Mouse (Mus musculus): Measurements from ENCODE around the gene Fam25c. TPM values are rescaled to one million over a fixed set of nuclear protein-coding genes. Genes with fewer than 3 reads are reported as not detected.

The Fam25c gene
- polyA plus RNA-seq (2014; fragmentation: Nextera tagmentation; extraction: Ambion mirVana) = not detected in 2 replicates

- H3K9me3 ChIP-seq (ENCODE audit: control insufficient read depth, low read length) = no peaks in the 10 kb centered on the region
- no peak within 1 kb of the TSS for H3K4me2 ChIP-seq (ENCODE audit: low read depth, severe bottlenecking)
- H3K4me3 ChIP-seq (ENCODE audit: low read depth, low read length) = no peak within 1 kb of the TSS
- H3K9ac ChIP-seq (ENCODE audit: low read length) = no peak within 1 kb of the TSS
- H3K36me3 ChIP-seq (ENCODE audit: control insufficient read depth, insufficient read depth, low read length) = no peaks in the 10 kb centered on the region
- DNase-seq (ENCODE audit: low spot score) (no peak), ATAC-seq (ENCODE audit: insufficient number of reproducible peaks, low FRiP score, low TSS enrichment, low read depth) (no peak)
- no peaks in the 10 kb centered on the region for H3K27me3 ChIP-seq (ENCODE audit: control insufficient read depth, insufficient read depth, low read length)
- no peak within 1 kb of the TSS for H3K27ac ChIP-seq (replicated peaks; ENCODE audit: low read depth, low read length)
- 76% methylated on average over 6 of the region's 6 CpGs for WGBS
- no peaks in the 10 kb centered on the region for H3K4me1 ChIP-seq (ENCODE audit: control insufficient read depth, insufficient read depth, low read length)
Observed at GRCm38 (mm10) chr14:34355301-34355700, at the start of gene Fam25c. Gene Fam25c (minus strand): TSS chr14:34355433.

GRCm38 (mm10) chr14:34403424-34403823 is 48.2 kb upstream of the Fam25c start:
- WGBS = 93% methylated on average over 7 of the region's 7 CpGs
- Histone ChIP-seq H3K4me2 (ENCODE audit: low read depth, severe bottlenecking) (no peak overlapping the region), H3K9me3 (ENCODE audit: control insufficient read depth, low read length) (no peaks in the 10 kb centered on the region; the same call in 1 of the 2 replicates), H3K27ac (replicated peaks; ENCODE audit: low read depth, low read length) (no peak overlapping the region), H3K27me3 (ENCODE audit: control insufficient read depth, insufficient read depth, low read length) (no peaks in the 10 kb centered on the region), H3K4me3 (ENCODE audit: low read depth, low read length) (no peak overlapping the region), H3K9ac (ENCODE audit: low read length) (no peak overlapping the region), H3K4me1 (ENCODE audit: control insufficient read depth, insufficient read depth, low read length) (no peaks in the 10 kb centered on the region), H3K36me3 (ENCODE audit: control insufficient read depth, insufficient read depth, low read length) (peaks cover 2% of the 10 kb centered on the region)
- no peak for ATAC-seq (ENCODE audit: insufficient number of reproducible peaks, low FRiP score, low TSS enrichment, low read depth)
- DNase-seq (ENCODE audit: low spot score) = no peak

GRCm38 (mm10) chr14:34402871-34403270 is 47.6 kb upstream of the Fam25c start:
- H3K27ac ChIP-seq (replicated peaks; ENCODE audit: low read depth, low read length) = no peak overlapping the region
- WGBS = 90% methylated on average over 8 of the region's 8 CpGs
- no peak overlapping the region for H3K4me3 ChIP-seq (ENCODE audit: low read depth, low read length)
- H3K4me2 ChIP-seq (ENCODE audit: low read depth, severe bottlenecking) = no peak overlapping the region
- ATAC-seq (ENCODE audit: insufficient number of reproducible peaks, low FRiP score, low TSS enrichment, low read depth) (no peak), DNase-seq (ENCODE audit: low spot score) (no peak)
- no peaks in the 10 kb centered on the region; the same call in 1 of the 2 replicates for H3K9me3 ChIP-seq (ENCODE audit: control insufficient read depth, low read length)
- no peaks in the 10 kb centered on the region for H3K27me3 ChIP-seq (ENCODE audit: control insufficient read depth, insufficient read depth, low read length)
- H3K36me3 ChIP-seq (ENCODE audit: control insufficient read depth, insufficient read depth, low read length) = peaks cover 2% of the 10 kb centered on the region
- no peaks in the 10 kb centered on the region for H3K4me1 ChIP-seq (ENCODE audit: control insufficient read depth, insufficient read depth, low read length)
- no peak overlapping the region for H3K9ac ChIP-seq (ENCODE audit: low read length)

GRCm38 (mm10) chr14:34401135-34401534 is 45.9 kb upstream of the Fam25c start:
- Histone ChIP-seq H3K27me3 (ENCODE audit: control insufficient read depth, insufficient read depth, low read length) (no peaks in the 10 kb centered on the region), H3K36me3 (ENCODE audit: control insufficient read depth, insufficient read depth, low read length) (peaks cover 2% of the 10 kb centered on the region), H3K27ac (replicated peaks; ENCODE audit: low read depth, low read length) (no peak overlapping the region), H3K4me2 (ENCODE audit: low read depth, severe bottlenecking) (no peak overlapping the region), H3K9ac (ENCODE audit: low read length) (no peak overlapping the region), H3K4me3 (ENCODE audit: low read depth, low read length) (no peak overlapping the region), H3K9me3 (ENCODE audit: control insufficient read depth, low read length) (no peaks in the 10 kb centered on the region; the same call in 1 of the 2 replicates), H3K4me1 (ENCODE audit: control insufficient read depth, insufficient read depth, low read length) (no peaks in the 10 kb centered on the region)
- DNase-seq (ENCODE audit: low spot score) = peak; percentile 83
- WGBS = 55% methylated on average over 6 of the region's 6 CpGs
- ATAC-seq (ENCODE audit: insufficient number of reproducible peaks, low FRiP score, low TSS enrichment, low read depth) = no peak

- no peak for ATAC-seq (ENCODE audit: insufficient number of reproducible peaks, low FRiP score, low TSS enrichment, low read depth)
- Histone ChIP-seq H3K27me3 (ENCODE audit: control insufficient read depth, insufficient read depth, low read length) (no peaks in the 10 kb centered on the region), H3K4me1 (ENCODE audit: control insufficient read depth, insufficient read depth, low read length) (no peaks in the 10 kb centered on the region), H3K4me2 (ENCODE audit: low read depth, severe bottlenecking) (no peak overlapping the region), H3K36me3 (ENCODE audit: control insufficient read depth, insufficient read depth, low read length) (peaks cover 2% of the 10 kb centered on the region), H3K9ac (ENCODE audit: low read length) (no peak overlapping the region), H3K4me3 (ENCODE audit: low read depth, low read length) (no peak overlapping the region), H3K27ac (replicated peaks; ENCODE audit: low read depth, low read length) (no peak overlapping the region), H3K9me3 (ENCODE audit: control insufficient read depth, low read length) (no peaks in the 10 kb centered on the region; the same call in 1 of the 2 replicates)
- 96% methylated on average over 3 of the region's 3 CpGs for WGBS
- DNase-seq (ENCODE audit: low spot score) = no peak
Observed at GRCm38 (mm10) chr14:34400021-34400420, 44.8 kb upstream of the Fam25c start.

GRCm38 (mm10) chr14:34399301-34399700 is 44.1 kb upstream of the Fam25c start:
- H3K27ac ChIP-seq (replicated peaks; ENCODE audit: low read depth, low read length) = no peak overlapping the region
- H3K4me2 ChIP-seq (ENCODE audit: low read depth, severe bottlenecking) = no peak overlapping the region
- no peaks in the 10 kb centered on the region for H3K4me1 ChIP-seq (ENCODE audit: control insufficient read depth, insufficient read depth, low read length)
- DNase-seq (ENCODE audit: low spot score) (no peak), ATAC-seq (ENCODE audit: insufficient number of reproducible peaks, low FRiP score, low TSS enrichment, low read depth) (no peak)
- WGBS = 95% methylated on average over 6 of the region's 6 CpGs
- H3K4me3 ChIP-seq (ENCODE audit: low read depth, low read length) = no peak overlapping the region
- H3K36me3 ChIP-seq (ENCODE audit: control insufficient read depth, insufficient read depth, low read length) = peaks cover 2% of the 10 kb centered on the region
- H3K27me3 ChIP-seq (ENCODE audit: control insufficient read depth, insufficient read depth, low read length) = no peaks in the 10 kb centered on the region
- H3K9ac ChIP-seq (ENCODE audit: low read length) = no peak overlapping the region
- no peaks in the 10 kb centered on the region; the same call in 1 of the 2 replicates for H3K9me3 ChIP-seq (ENCODE audit: control insufficient read depth, low read length)

GRCm38 (mm10) chr14:34398901-34399300 is 43.7 kb upstream of the Fam25c start:
- Histone ChIP-seq H3K9me3 (ENCODE audit: control insufficient read depth, low read length) (no peaks in the 10 kb centered on the region; the same call in 1 of the 2 replicates), H3K27me3 (ENCODE audit: control insufficient read depth, insufficient read depth, low read length) (no peaks in the 10 kb centered on the region), H3K4me2 (ENCODE audit: low read depth, severe bottlenecking) (no peak overlapping the region), H3K27ac (replicated peaks; ENCODE audit: low read depth, low read length) (no peak overlapping the region), H3K4me1 (ENCODE audit: control insufficient read depth, insufficient read depth, low read length) (no peaks in the 10 kb centered on the region), H3K36me3 (ENCODE audit: control insufficient read depth, insufficient read depth, low read length) (peaks cover 2% of the 10 kb centered on the region), H3K4me3 (ENCODE audit: low read depth, low read length) (no peak overlapping the region), H3K9ac (ENCODE audit: low read length) (no peak overlapping the region)
- DNase-seq (ENCODE audit: low spot score) (no peak), ATAC-seq (ENCODE audit: insufficient number of reproducible peaks, low FRiP score, low TSS enrichment, low read depth) (no peak)
- 93% methylated on average over 21 of the region's 21 CpGs for WGBS

- no peak overlapping the region for H3K27ac ChIP-seq (replicated peaks; ENCODE audit: low read depth, low read length)
- H3K4me3 ChIP-seq (ENCODE audit: low read depth, low read length) = no peak overlapping the region
- WGBS = 89% methylated on average over 5 of the region's 5 CpGs
- no peak for DNase-seq (ENCODE audit: low spot score)
- H3K4me1 ChIP-seq (ENCODE audit: control insufficient read depth, insufficient read depth, low read length) = no peaks in the 10 kb centered on the region
- H3K27me3 ChIP-seq (ENCODE audit: control insufficient read depth, insufficient read depth, low read length) = no peaks in the 10 kb centered on the region
- no peaks in the 10 kb centered on the region; the same call in 1 of the 2 replicates for H3K9me3 ChIP-seq (ENCODE audit: control insufficient read depth, low read length)
- peaks cover 2% of the 10 kb centered on the region for H3K36me3 ChIP-seq (ENCODE audit: control insufficient read depth, insufficient read depth, low read length)
- H3K4me2 ChIP-seq (ENCODE audit: low read depth, severe bottlenecking) = no peak overlapping the region
- H3K9ac ChIP-seq (ENCODE audit: low read length) = no peak overlapping the region
- no peak for ATAC-seq (ENCODE audit: insufficient number of reproducible peaks, low FRiP score, low TSS enrichment, low read depth)
Observed at GRCm38 (mm10) chr14:34397871-34398270, 42.6 kb upstream of the Fam25c start.

GRCm38 (mm10) chr14:34393295-34393694 is 38.1 kb upstream of the Fam25c start:
- no peak overlapping the region for H3K9ac ChIP-seq (ENCODE audit: low read length)
- no peak for DNase-seq (ENCODE audit: low spot score)
- no peak for ATAC-seq (ENCODE audit: insufficient number of reproducible peaks, low FRiP score, low TSS enrichment, low read depth)
- no peaks in the 10 kb centered on the region for H3K27me3 ChIP-seq (ENCODE audit: control insufficient read depth, insufficient read depth, low read length)
- H3K4me1 ChIP-seq (ENCODE audit: control insufficient read depth, insufficient read depth, low read length) = no peaks in the 10 kb centered on the region
- H3K36me3 ChIP-seq (ENCODE audit: control insufficient read depth, insufficient read depth, low read length) = no peaks in the 10 kb centered on the region
- no peaks in the 10 kb centered on the region for H3K9me3 ChIP-seq (ENCODE audit: control insufficient read depth, low read length)
- no peak overlapping the region for H3K4me2 ChIP-seq (ENCODE audit: low read depth, severe bottlenecking)
- WGBS = 81% methylated on average over 4 of the region's 4 CpGs
- no peak overlapping the region for H3K27ac ChIP-seq (replicated peaks; ENCODE audit: low read depth, low read length)
- no peak overlapping the region for H3K4me3 ChIP-seq (ENCODE audit: low read depth, low read length)

Data from limb, embryonic 11.5 days (tissue).